Mouse (Mus musculus): ENCODE results near the gene Olfr785. TPM values are rescaled to one million over a fixed set of nuclear protein-coding genes. Genes with fewer than 3 reads are reported as not detected.
"Not testable (repeated sequence)": the region's sequence is repeated elsewhere in the genome, so short reads cannot be mapped to it uniquely, and the experiment has no call there.

Olfr785 gene
- not detected in 2 replicates for polyA plus RNA-seq (2015; fragmentation: Nextera tagmentation; extraction: Ambion mirVana)

- H3K4me2 ChIP-seq = no peak within 1 kb of the TSS
- no peak within 1 kb of the TSS for H3K9ac ChIP-seq
- no peaks in the 10 kb centered on the region for H3K27me3 ChIP-seq
- H3K27ac ChIP-seq (replicated peaks) = no peak within 1 kb of the TSS
- H3K9me3 ChIP-seq (replicated peaks) = 0 out of 2 replicates have a peak, but pooled peaks cover 3% of the 10 kb centered on the region
- no peaks in the 10 kb centered on the region for H3K36me3 ChIP-seq (replicated peaks)
- H3K4me3 ChIP-seq (replicated peaks) = no peak within 1 kb of the TSS
- WGBS (ENCODE audit: insufficient replicate concordance) = 51% methylated on average over 2 of the region's 2 CpGs
- ATAC-seq (ENCODE audit: insufficient read depth) = no peak
- no peaks in the 10 kb centered on the region for H3K4me1 ChIP-seq (replicated peaks)
These were observed at the start of gene Olfr785 for GRCm38 (mm10) chr10:129405126-129405525. Gene Olfr785, plus strand, starts transcription at chr10:129405426.

- 59% methylated on average over 4 of the region's 4 CpGs for WGBS (ENCODE audit: insufficient replicate concordance)
- H3K4me1 ChIP-seq (replicated peaks); H3K4me2 ChIP-seq; H3K36me3 ChIP-seq (replicated peaks); H3K27me3 ChIP-seq; H3K9ac ChIP-seq; H3K9me3 ChIP-seq (replicated peaks); H3K4me3 ChIP-seq (replicated peaks); ATAC-seq (ENCODE audit: insufficient read depth); H3K27ac ChIP-seq (replicated peaks): not testable (repeated sequence)
These were observed 48.7 kb upstream of the Olfr785 start for GRCm38 (mm10) chr10:129356496-129356895.

GRCm38 (mm10) chr10:129357307-129357706, 47.9 kb upstream of the Olfr785 start:
- H3K4me3 ChIP-seq (replicated peaks) = no peak overlapping the region
- 58% methylated on average over 5 of the region's 5 CpGs for WGBS (ENCODE audit: insufficient replicate concordance)
- no peak for ATAC-seq (ENCODE audit: insufficient read depth)
- no peaks in the 10 kb centered on the region for H3K36me3 ChIP-seq (replicated peaks)
- no peaks in the 10 kb centered on the region for H3K9me3 ChIP-seq (replicated peaks)
- H3K9ac ChIP-seq = no peak overlapping the region
- no peak overlapping the region for H3K4me2 ChIP-seq
- no peaks in the 10 kb centered on the region for H3K4me1 ChIP-seq (replicated peaks)
- no peaks in the 10 kb centered on the region for H3K27me3 ChIP-seq
- H3K27ac ChIP-seq (replicated peaks) = no peak overlapping the region

GRCm38 (mm10) chr10:129374051-129374450, 31.2 kb upstream of the Olfr785 start:
- H3K27ac ChIP-seq (replicated peaks); H3K4me1 ChIP-seq (replicated peaks); H3K4me3 ChIP-seq (replicated peaks); H3K27me3 ChIP-seq; H3K4me2 ChIP-seq; ATAC-seq (ENCODE audit: insufficient read depth); H3K9ac ChIP-seq; H3K9me3 ChIP-seq (replicated peaks); H3K36me3 ChIP-seq (replicated peaks): not testable (repeated sequence)
- 65% methylated on average over 5 of the region's 5 CpGs for WGBS (ENCODE audit: insufficient replicate concordance)

- H3K36me3 ChIP-seq (replicated peaks) = no peaks in the 10 kb centered on the region
- no peak within 1 kb of the TSS for H3K4me2 ChIP-seq
- no peak within 1 kb of the TSS for H3K27ac ChIP-seq (replicated peaks)
- no peaks in the 10 kb centered on the region for H3K27me3 ChIP-seq
- no peak within 1 kb of the TSS for H3K4me3 ChIP-seq (replicated peaks)
- no peaks in the 10 kb centered on the region for H3K4me1 ChIP-seq (replicated peaks)
- no peak within 1 kb of the TSS for H3K9ac ChIP-seq
- H3K9me3 ChIP-seq (replicated peaks) = no peaks in the 10 kb centered on the region
- no peak for ATAC-seq (ENCODE audit: insufficient read depth)
These were observed 21.4 kb upstream of the Olfr785 start, which contains the start of gene Olfr784 for GRCm38 (mm10) chr10:129383783-129384182. Gene Olfr784, plus strand, starts transcription at chr10:129384083.

GRCm38 (mm10) chr10:129400892-129401291, 4.3 kb upstream of the Olfr785 start:
- Histone ChIP-seq H3K4me2 (no peak overlapping the region), H3K27ac (replicated peaks) (no peak overlapping the region), H3K9me3 (replicated peaks) (0 out of 2 replicates have a peak, but pooled peaks cover 3% of the 10 kb centered on the region), H3K4me1 (replicated peaks) (no peaks in the 10 kb centered on the region), H3K27me3 (no peaks in the 10 kb centered on the region), H3K9ac (no peak overlapping the region), H3K36me3 (replicated peaks) (no peaks in the 10 kb centered on the region), H3K4me3 (replicated peaks) (no peak overlapping the region)
- WGBS (ENCODE audit: insufficient replicate concordance) = 44% methylated on average over 5 of the region's 5 CpGs
- no peak for ATAC-seq (ENCODE audit: insufficient read depth)

GRCm38 (mm10) chr10:129427006-129427405, 21.8 kb downstream of the Olfr785 start, which contains the start of gene Olfr786:
Gene Olfr786, plus strand, starts transcription at chr10:129427306.
- no peak within 1 kb of the TSS for H3K27ac ChIP-seq (replicated peaks)
- no peak within 1 kb of the TSS for H3K4me2 ChIP-seq
- no peaks in the 10 kb centered on the region for H3K36me3 ChIP-seq (replicated peaks)
- H3K9me3 ChIP-seq (replicated peaks) = no peaks in the 10 kb centered on the region
- no peak within 1 kb of the TSS for H3K4me3 ChIP-seq (replicated peaks)
- no peaks in the 10 kb centered on the region for H3K27me3 ChIP-seq
- ATAC-seq (ENCODE audit: insufficient read depth) = no peak
- no peak within 1 kb of the TSS for H3K9ac ChIP-seq
- no peaks in the 10 kb centered on the region for H3K4me1 ChIP-seq (replicated peaks)

Other genes with a start within 250 kb of the Olfr785 start
- gene Olfr771, start 240.7 kb upstream of the Olfr785 start, polyA plus RNA-seq (2015; fragmentation: Nextera tagmentation; extraction: Ambion mirVana) = not detected in 2 replicates
- not detected in 2 replicates for gene Olfr772, start 227.5 kb upstream of the Olfr785 start, polyA plus RNA-seq (2015; fragmentation: Nextera tagmentation; extraction: Ambion mirVana)
- not detected in 2 replicates for gene Olfr773, start 218.0 kb upstream of the Olfr785 start, polyA plus RNA-seq (2015; fragmentation: Nextera tagmentation; extraction: Ambion mirVana)
- gene Olfr774, start 169.2 kb upstream of the Olfr785 start, polyA plus RNA-seq (2015; fragmentation: Nextera tagmentation; extraction: Ambion mirVana) = not detected in 2 replicates
- gene Olfr775, start 157.0 kb upstream of the Olfr785 start, polyA plus RNA-seq (2015; fragmentation: Nextera tagmentation; extraction: Ambion mirVana) = not detected in 2 replicates
- not detected in 2 replicates for gene Olfr776, start 146.3 kb upstream of the Olfr785 start, polyA plus RNA-seq (2015; fragmentation: Nextera tagmentation; extraction: Ambion mirVana)
- not detected in 2 replicates for gene Olfr777, start 133.9 kb upstream of the Olfr785 start, polyA plus RNA-seq (2015; fragmentation: Nextera tagmentation; extraction: Ambion mirVana)
- not detected in 2 replicates for gene Olfr780, start 87.3 kb upstream of the Olfr785 start, polyA plus RNA-seq (2015; fragmentation: Nextera tagmentation; extraction: Ambion mirVana)
- gene Olfr781, start 76.6 kb upstream of the Olfr785 start, polyA plus RNA-seq (2015; fragmentation: Nextera tagmentation; extraction: Ambion mirVana) = not detected in 2 replicates
- gene Olfr782, start 56.6 kb upstream of the Olfr785 start, polyA plus RNA-seq (2015; fragmentation: Nextera tagmentation; extraction: Ambion mirVana) = not detected in 2 replicates
- not detected in 2 replicates for gene Olfr784, start 21.3 kb upstream of the Olfr785 start, polyA plus RNA-seq (2015; fragmentation: Nextera tagmentation; extraction: Ambion mirVana)
- gene Olfr786, start 21.9 kb downstream of the Olfr785 start, polyA plus RNA-seq (2015; fragmentation: Nextera tagmentation; extraction: Ambion mirVana) = not detected in 2 replicates
- not detected in 2 replicates for gene Olfr787, start 56.4 kb downstream of the Olfr785 start, polyA plus RNA-seq (2015; fragmentation: Nextera tagmentation; extraction: Ambion mirVana)
- not detected in 2 replicates for gene Olfr788, start 65.6 kb downstream of the Olfr785 start, polyA plus RNA-seq (2015; fragmentation: Nextera tagmentation; extraction: Ambion mirVana)
- gene Olfr789, start 79.3 kb downstream of the Olfr785 start, polyA plus RNA-seq (2015; fragmentation: Nextera tagmentation; extraction: Ambion mirVana) = not detected in 2 replicates
- gene Olfr790, start 93.1 kb downstream of the Olfr785 start, polyA plus RNA-seq (2015; fragmentation: Nextera tagmentation; extraction: Ambion mirVana) = not detected in 2 replicates
- gene Olfr791, start 116.4 kb downstream of the Olfr785 start, polyA plus RNA-seq (2015; fragmentation: Nextera tagmentation; extraction: Ambion mirVana) = not detected in 2 replicates
- not detected in 2 replicates for gene Olfr792, start 133.7 kb downstream of the Olfr785 start, polyA plus RNA-seq (2015; fragmentation: Nextera tagmentation; extraction: Ambion mirVana)
- not detected in 2 replicates for gene Olfr794, start 162.2 kb downstream of the Olfr785 start, polyA plus RNA-seq (2015; fragmentation: Nextera tagmentation; extraction: Ambion mirVana)
- gene Olfr796, start 207.1 kb downstream of the Olfr785 start, polyA plus RNA-seq (2015; fragmentation: Nextera tagmentation; extraction: Ambion mirVana) = not detected in 2 replicates
- gene Olfr798, start 222.5 kb downstream of the Olfr785 start, polyA plus RNA-seq (2015; fragmentation: Nextera tagmentation; extraction: Ambion mirVana) = not detected in 2 replicates
- gene Olfr799, start 232.1 kb downstream of the Olfr785 start, polyA plus RNA-seq (2015; fragmentation: Nextera tagmentation; extraction: Ambion mirVana) = not detected in 2 replicates

All from liver, embryonic 15.5 days (tissue).